Mouse (Mus musculus): Measurements from ENCODE around the gene Kank1. TPM values are rescaled to one million over a fixed set of nuclear protein-coding genes. Genes with fewer than 3 reads are reported as not detected.
A peak's percentile ranks its signal among the peaks of the same experiment; 100 is the strongest.

Gene Kank1
- total and polyA plus RNA-seq, 2 experiments from 2014 or later: 6.0 to 16.6 TPM

DNA sequence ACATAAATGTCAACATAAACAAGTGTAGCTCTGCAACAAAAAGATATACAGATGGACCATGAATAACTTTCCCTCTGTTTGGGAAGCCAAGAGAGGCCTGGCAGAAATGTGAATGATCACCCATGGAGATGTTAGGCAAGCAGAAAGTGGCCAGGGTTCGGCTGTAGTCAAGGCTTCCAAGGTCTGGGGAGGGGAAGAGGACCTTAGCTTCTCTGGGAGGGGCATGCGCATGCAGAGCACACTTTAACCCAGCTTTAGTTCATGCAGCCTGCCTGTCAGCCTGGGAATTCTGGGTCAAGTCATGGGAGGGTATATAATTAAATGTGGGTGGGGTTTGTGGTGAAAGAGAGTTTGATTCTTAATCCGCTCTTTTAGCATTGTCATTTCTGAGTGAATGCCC is 180.9 kb downstream of the Kank1 start:
- no peak for ATAC-seq (ENCODE audit: low FRiP score)
- Histone ChIP-seq H3K4me3 (ENCODE audit: low read depth, low read length) (no peak overlapping the region), H3K27me3 (ENCODE audit: insufficient read depth, low read length) (no peaks in the 10 kb centered on the region), H3K9ac (replicated peaks; ENCODE audit: low read length, poor library complexity, severe bottlenecking) (no peak overlapping the region), H3K27ac (ENCODE audit: low read depth, low read length) (no peak overlapping the region), H3K4me2 (ENCODE audit: low read depth, low read length, poor library complexity, severe bottlenecking) (no peak overlapping the region), H3K4me1 (ENCODE audit: insufficient read depth, low read length) (no peaks in the 10 kb centered on the region), H3K9me3 (ENCODE audit: low read length) (no peaks in the 10 kb centered on the region), H3K36me3 (ENCODE audit: insufficient read depth, low read length) (no peaks in the 10 kb centered on the region)
- DNase-seq (ENCODE audit: low spot score): no peak
- no peak for TF ChIP-seq CTCF (IDR thresholded peaks at IDR 0.05)
- WGBS: 47% methylated on average over 3 of the region's 3 CpGs

DNA sequence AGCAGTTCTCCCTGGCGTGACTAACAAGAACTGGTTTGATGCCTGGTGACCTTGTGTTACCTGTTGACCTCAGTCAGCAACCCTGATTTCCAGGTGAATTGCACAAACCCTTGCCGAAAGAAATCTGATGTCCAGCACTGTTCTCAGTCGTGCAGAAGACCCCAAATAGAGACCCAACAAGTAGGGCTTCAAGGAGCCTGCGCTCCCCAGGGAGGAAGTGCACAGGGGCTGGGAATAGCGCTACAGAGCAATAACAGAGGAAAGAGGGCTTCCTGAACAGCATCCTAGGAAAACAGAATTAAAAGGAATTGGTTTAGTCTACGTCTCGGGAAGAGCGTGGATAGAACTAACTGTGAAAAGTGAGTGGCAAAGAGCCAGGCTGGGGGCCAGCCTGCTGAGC is 183.2 kb downstream of the Kank1 start:
- no peaks in the 10 kb centered on the region for H3K27me3 ChIP-seq (ENCODE audit: insufficient read depth, low read length)
- no peaks in the 10 kb centered on the region for H3K36me3 ChIP-seq (ENCODE audit: insufficient read depth, low read length)
- no peak overlapping the region for H3K27ac ChIP-seq (ENCODE audit: low read depth, low read length)
- no peak overlapping the region for H3K9ac ChIP-seq (replicated peaks; ENCODE audit: low read length, poor library complexity, severe bottlenecking)
- no peak for TF ChIP-seq CTCF (IDR thresholded peaks at IDR 0.05)
- no peak overlapping the region for H3K4me3 ChIP-seq (ENCODE audit: low read depth, low read length)
- 72% methylated on average over 8 of the region's 8 CpGs for WGBS
- no peak overlapping the region for H3K4me2 ChIP-seq (ENCODE audit: low read depth, low read length, poor library complexity, severe bottlenecking)
- ATAC-seq (ENCODE audit: low FRiP score): no peak
- H3K9me3 ChIP-seq (ENCODE audit: low read length): no peaks in the 10 kb centered on the region
- no peaks in the 10 kb centered on the region for H3K4me1 ChIP-seq (ENCODE audit: insufficient read depth, low read length)
- DNase-seq (ENCODE audit: low spot score): peak; percentile 27

DNA sequence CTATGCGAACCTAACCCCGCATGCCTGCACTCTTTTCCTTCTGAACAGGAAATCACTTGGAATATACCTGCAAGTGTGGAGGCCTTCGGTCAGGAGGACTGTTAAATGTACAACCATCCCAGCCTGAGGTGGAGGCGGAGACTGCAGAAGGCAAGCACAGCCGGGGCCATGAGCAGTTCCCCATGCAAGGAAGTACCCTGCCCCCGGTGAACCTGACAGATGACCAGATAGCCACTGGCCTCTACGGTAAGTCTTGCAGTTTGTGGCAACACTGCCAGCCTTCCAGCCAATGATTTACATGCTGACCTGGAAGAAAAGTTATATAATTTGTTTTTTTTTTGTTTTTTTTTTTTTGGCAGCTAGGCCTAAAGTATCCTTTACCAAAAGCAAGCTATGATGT is 185.3 kb downstream of the Kank1 start:
- H3K4me3 ChIP-seq (ENCODE audit: low read depth, low read length): no peak overlapping the region
- no peak for TF ChIP-seq CTCF (IDR thresholded peaks at IDR 0.05)
- DNase-seq (ENCODE audit: low spot score) (no peak), ATAC-seq (ENCODE audit: low FRiP score) (no peak)
- no peak overlapping the region for H3K27ac ChIP-seq (ENCODE audit: low read depth, low read length)
- H3K36me3 ChIP-seq (ENCODE audit: insufficient read depth, low read length): no peaks in the 10 kb centered on the region
- no peak overlapping the region for H3K4me2 ChIP-seq (ENCODE audit: low read depth, low read length, poor library complexity, severe bottlenecking)
- H3K9ac ChIP-seq (replicated peaks; ENCODE audit: low read length, poor library complexity, severe bottlenecking): no peak overlapping the region
- H3K9me3 ChIP-seq (ENCODE audit: low read length): no peaks in the 10 kb centered on the region
- no peaks in the 10 kb centered on the region for H3K4me1 ChIP-seq (ENCODE audit: insufficient read depth, low read length)
- H3K27me3 ChIP-seq (ENCODE audit: insufficient read depth, low read length): no peaks in the 10 kb centered on the region
- 89% methylated on average over 7 of the region's 7 CpGs for WGBS

DNA sequence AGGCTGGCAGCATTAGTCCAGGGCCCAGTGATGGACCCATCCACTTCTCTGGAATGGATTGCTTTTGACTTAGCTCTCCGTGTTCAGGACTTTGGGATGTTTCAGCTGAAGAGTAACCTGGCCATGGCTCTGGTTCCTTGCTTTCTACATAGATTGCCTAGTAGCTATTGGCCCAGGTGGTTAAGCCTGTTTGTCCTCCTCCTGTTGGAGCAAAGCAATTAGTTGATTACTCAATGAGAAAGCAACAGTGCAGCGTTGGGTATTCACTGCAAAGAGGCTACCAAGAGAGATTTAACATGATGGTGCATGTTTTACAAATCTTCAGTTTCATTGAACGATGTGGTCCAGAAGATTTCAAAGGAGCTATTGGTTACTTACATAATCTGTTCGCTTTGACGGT is 186.6 kb downstream of the Kank1 start:
- Histone ChIP-seq H3K36me3 (ENCODE audit: insufficient read depth, low read length) (no peaks in the 10 kb centered on the region), H3K9me3 (ENCODE audit: low read length) (no peaks in the 10 kb centered on the region), H3K9ac (replicated peaks; ENCODE audit: low read length, poor library complexity, severe bottlenecking) (no peak overlapping the region), H3K4me1 (ENCODE audit: insufficient read depth, low read length) (no peaks in the 10 kb centered on the region), H3K4me2 (ENCODE audit: low read depth, low read length, poor library complexity, severe bottlenecking) (no peak overlapping the region), H3K4me3 (ENCODE audit: low read depth, low read length) (no peak overlapping the region), H3K27ac (ENCODE audit: low read depth, low read length) (no peak overlapping the region), H3K27me3 (ENCODE audit: insufficient read depth, low read length) (no peaks in the 10 kb centered on the region)
- DNase-seq (ENCODE audit: low spot score): no peak
- 92% methylated on average over 5 of the region's 5 CpGs for WGBS
- TF ChIP-seq CTCF (IDR thresholded peaks at IDR 0.05): no peak
- no peak for ATAC-seq (ENCODE audit: low FRiP score)

DNA sequence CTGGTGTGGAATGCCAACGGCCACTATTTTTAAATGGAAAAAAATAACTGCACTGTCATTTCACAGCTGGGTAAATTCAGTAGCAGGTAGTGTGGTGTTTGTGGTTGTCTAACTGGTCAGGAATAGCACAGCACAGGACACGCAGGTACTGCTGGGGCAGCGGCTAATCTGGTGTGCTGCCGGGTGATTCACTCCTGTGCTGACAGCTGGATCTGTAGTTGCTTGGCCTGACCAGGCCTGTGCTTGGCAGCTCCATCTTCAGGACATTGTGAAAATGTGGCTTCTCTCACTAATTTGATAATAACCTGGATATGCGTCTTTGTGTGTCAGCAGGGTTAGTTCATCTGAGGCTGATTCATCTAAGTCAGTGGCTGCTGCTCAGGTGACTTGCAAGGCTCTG is 189.7 kb downstream of the Kank1 start:
- Histone ChIP-seq H3K4me3 (ENCODE audit: low read depth, low read length) (no peak overlapping the region), H3K36me3 (ENCODE audit: insufficient read depth, low read length) (0 out of 2 replicates have a peak, but pooled peaks cover 2% of the 10 kb centered on the region), H3K4me1 (ENCODE audit: insufficient read depth, low read length) (no peaks in the 10 kb centered on the region), H3K9me3 (ENCODE audit: low read length) (no peaks in the 10 kb centered on the region), H3K27me3 (ENCODE audit: insufficient read depth, low read length) (no peaks in the 10 kb centered on the region), H3K27ac (ENCODE audit: low read depth, low read length) (no peak overlapping the region), H3K9ac (replicated peaks; ENCODE audit: low read length, poor library complexity, severe bottlenecking) (no peak overlapping the region), H3K4me2 (ENCODE audit: low read depth, low read length, poor library complexity, severe bottlenecking) (no peak overlapping the region)
- peak; percentile 18; the same call in 1 of the 2 replicates for TF ChIP-seq CTCF (IDR thresholded peaks at IDR 0.05)
- ATAC-seq (ENCODE audit: low FRiP score) (no peak), DNase-seq (ENCODE audit: low spot score) (peak; percentile 7)
- 86% methylated on average over 5 of the region's 5 CpGs for WGBS

DNA sequence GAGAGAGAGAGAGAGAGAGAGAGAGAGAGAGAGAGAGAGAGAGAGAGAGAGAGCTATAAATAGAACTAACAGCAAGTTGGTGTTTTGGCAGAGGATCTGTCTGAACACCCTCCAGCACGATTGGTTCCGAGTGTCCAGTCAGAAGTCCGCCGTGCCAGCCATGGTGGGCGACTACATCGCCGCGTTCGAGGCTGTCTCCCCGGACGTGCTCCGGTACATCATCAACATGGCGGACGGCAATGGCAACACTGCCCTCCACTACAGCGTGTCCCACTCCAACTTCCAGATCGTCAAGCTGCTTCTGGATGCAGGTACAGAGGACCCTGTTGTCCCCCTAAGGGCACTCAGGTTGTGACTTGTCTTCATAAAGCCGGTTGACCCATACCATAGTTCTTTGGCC is 191.1 kb downstream of the Kank1 start:
- H3K9ac ChIP-seq (replicated peaks; ENCODE audit: low read length, poor library complexity, severe bottlenecking): no peak overlapping the region

More for the DNA sequence above, 191.1 kb downstream of the Kank1 start:
- ATAC-seq (ENCODE audit: low FRiP score): no peak
- whole genome bisulfite sequencing: 96% methylated on average over 17 of the region's 17 CpGs
- H3K4me1 ChIP-seq (ENCODE audit: insufficient read depth, low read length): no peaks in the 10 kb centered on the region
- peaks cover 2% of the 10 kb centered on the region; the same call in 1 of the 2 replicates for H3K36me3 ChIP-seq (ENCODE audit: insufficient read depth, low read length)
- H3K4me2 ChIP-seq (ENCODE audit: low read depth, low read length, poor library complexity, severe bottlenecking): no peak overlapping the region
- H3K4me3 ChIP-seq (ENCODE audit: low read depth, low read length): no peak overlapping the region
- H3K27me3 ChIP-seq (ENCODE audit: insufficient read depth, low read length): no peaks in the 10 kb centered on the region
- no peak for DNase-seq (ENCODE audit: low spot score)
- H3K9me3 ChIP-seq (ENCODE audit: low read length): no peaks in the 10 kb centered on the region
- TF ChIP-seq CTCF (IDR thresholded peaks at IDR 0.05): no peak
- no peak overlapping the region for H3K27ac ChIP-seq (ENCODE audit: low read depth, low read length)
